Mouse (Mus musculus) spleen, adult 2 months (tissue): Measurements from ENCODE around the gene Phldb2. TPM values are rescaled to one million over a fixed set of nuclear protein-coding genes. Genes with fewer than 3 reads are reported as not detected.

Experiments
- DNase-seq, 2 experiments: peaks; one replicate each; pipeline versions ENCODE4 v3.0.0 to v3.0.0-alpha.2; 2012 to 2021; ENCODE audit warnings: low spot score in 2 of 2, low read depth in 1 of 2
- H3K27ac ChIP-seq: fragments of 200-500 bp; 2 replicates; pipeline ENCODE4 v1.5.1; 2012; ENCODE audit warnings: low read length, inconsistent platforms; ENCODE audit not compliant: insufficient read depth
- H3K27me3 ChIP-seq: fragments of 200-500 bp; 2 replicates; pipeline ENCODE4 v1.6.1; 2012; ENCODE audit warnings: mild to moderate bottlenecking, moderate library complexity, low read length, inconsistent platforms; ENCODE audit not compliant: control insufficient read depth, insufficient read depth
- H3K36me3 ChIP-seq: fragments of 200-500 bp; 2 replicates; pipeline ENCODE4 v1.6.1; 2012; ENCODE audit warnings: mild to moderate bottlenecking, low read length, inconsistent platforms; ENCODE audit not compliant: control insufficient read depth, insufficient read depth
- H3K4me1 ChIP-seq: fragments of 200-500 bp; 2 replicates; pipeline ENCODE4 v1.6.1; 2011; ENCODE audit warnings: inconsistent platforms; ENCODE audit not compliant: control insufficient read depth, insufficient read depth, insufficient read length
- H3K4me3 ChIP-seq: fragments of 200-500 bp; 2 replicates; pipeline ENCODE4 v1.5.1; 2011; ENCODE audit warnings: mild to moderate bottlenecking, inconsistent platforms; ENCODE audit not compliant: insufficient read depth, insufficient read length; ENCODE audit errors: extremely low read depth
- CTCF ChIP-seq: fragments of 200-500 bp; IDR thresholded peaks from 2 replicates; pipeline ENCODE4 v1.5.1; 2011; ENCODE audit warnings: mild to moderate bottlenecking, inconsistent platforms; ENCODE audit not compliant: insufficient read depth, insufficient read length, insufficient replicate concordance; ENCODE audit errors: extremely low read depth
- POLR2A ChIP-seq: fragments of 200-500 bp; IDR thresholded peaks from 2 replicates; pipeline ENCODE4 v1.6.1; 2011; ENCODE audit warnings: low read depth, low read length, inconsistent platforms
- WGBS: fragments of 180-500 bp; shearing (Covaris S2); methylation state at CpG from one replicate; pipeline ENCODE4 v1.1.7; 2018; 5-methylcytosine and 5-hydroxymethylcytosine counted together
- polyA plus RNA-seq: library from polyadenylated mRNA; depleted of rRNA; stranded (reverse); fragments of >200 nt; gene quantifications from 2 replicates; pipeline ENCODE4 v1.2.3, GENCODE M21; 2012

The Phldb2 gene
- polyA plus RNA-seq, 1 experiment, result 5.0 TPM

GRCm38 (mm10) chr16:45723172-45723901 lies 230.1 kb downstream of the Phldb2 start:
- no peaks in the 10 kb centered on the region for H3K36me3 ChIP-seq
- H3K27ac ChIP-seq, result no peak overlapping the region
- TF ChIP-seq POLR2A (no peak), CTCF (no peak)
- no peak overlapping the region for H3K4me3 ChIP-seq
- H3K27me3 ChIP-seq, result peaks cover 9% of the 10 kb centered on the region
- DNase-seq, result no peak
- H3K4me1 ChIP-seq, result no peaks in the 10 kb centered on the region
- 72% methylated on average over 6 of the region's 6 CpGs for WGBS

- 79% methylated on average over 3 of the region's 3 CpGs for WGBS
- H3K27me3 ChIP-seq, result peaks cover 9% of the 10 kb centered on the region
Measured at GRCm38 (mm10) chr16:45722460-45722951, 230.9 kb downstream of the Phldb2 start.

GRCm38 (mm10) chr16:45720022-45720630 lies 233.3 kb downstream of the Phldb2 start:
- Histone ChIP-seq H3K27me3 (peaks cover 9% of the 10 kb centered on the region), H3K4me3 (no peak overlapping the region), H3K27ac (no peak overlapping the region), H3K36me3 (no peaks in the 10 kb centered on the region), H3K4me1 (no peaks in the 10 kb centered on the region)
- no peak for DNase-seq
- WGBS, result 88% methylated on average over 10 of the region's 10 CpGs
- TF ChIP-seq CTCF (no peak), POLR2A (no peak)

More at GRCm38 (mm10) chr16:45722460-45722951, 230.9 kb downstream of the Phldb2 start:
- Histone ChIP-seq H3K4me1 (no peaks in the 10 kb centered on the region), H3K4me3 (no peak overlapping the region), H3K27ac (no peak overlapping the region), H3K36me3 (no peaks in the 10 kb centered on the region)
- DNase-seq, result no peak
- no peak for TF ChIP-seq POLR2A
- TF ChIP-seq CTCF, result no peak

GRCm38 (mm10) chr16:45718296-45718695 lies 235.1 kb downstream of the Phldb2 start:
- TF ChIP-seq POLR2A, result no peak
- TF ChIP-seq CTCF, result no peak
- no peaks in the 10 kb centered on the region for H3K36me3 ChIP-seq

GRCm38 (mm10) chr16:45714489-45715150 lies 238.8 kb downstream of the Phldb2 start:
- no peak overlapping the region for H3K27ac ChIP-seq
- no peak for TF ChIP-seq CTCF
- no peak for TF ChIP-seq POLR2A
- H3K4me1 ChIP-seq, result no peaks in the 10 kb centered on the region
- H3K4me3 ChIP-seq, result no peak overlapping the region
- 74% methylated on average over 5 of the region's 5 CpGs for WGBS
- H3K27me3 ChIP-seq, result no peaks in the 10 kb centered on the region
- no peak for DNase-seq
- no peaks in the 10 kb centered on the region for H3K36me3 ChIP-seq

More at GRCm38 (mm10) chr16:45718296-45718695, 235.1 kb downstream of the Phldb2 start:
- DNase-seq, result no peak
- no peaks in the 10 kb centered on the region for H3K4me1 ChIP-seq
- 99% methylated on average over 4 of the region's 4 CpGs for WGBS
- no peak overlapping the region for H3K27ac ChIP-seq
- H3K4me3 ChIP-seq, result no peak overlapping the region
- no peaks in the 10 kb centered on the region for H3K27me3 ChIP-seq

GRCm38 (mm10) chr16:45713878-45714277 lies 239.5 kb downstream of the Phldb2 start:
- no peak for DNase-seq
- H3K4me1 ChIP-seq, result no peaks in the 10 kb centered on the region
- TF ChIP-seq CTCF (no peak), POLR2A (no peak)
- H3K27ac ChIP-seq, result no peak overlapping the region
- WGBS, result 28% methylated on average over 1 of the region's 1 CpGs
- H3K4me3 ChIP-seq, result no peak overlapping the region
- no peaks in the 10 kb centered on the region for H3K27me3 ChIP-seq
- H3K36me3 ChIP-seq, result no peaks in the 10 kb centered on the region

GRCm38 (mm10) chr16:45713261-45713660 lies 240.1 kb downstream of the Phldb2 start:
- TF ChIP-seq CTCF (no peak), POLR2A (no peak)
- H3K4me1 ChIP-seq, result no peaks in the 10 kb centered on the region
- H3K4me3 ChIP-seq, result no peak overlapping the region
- DNase-seq, result no peak
- no peaks in the 10 kb centered on the region for H3K27me3 ChIP-seq
- 85% methylated on average over 5 of the region's 5 CpGs for WGBS
- H3K36me3 ChIP-seq, result no peaks in the 10 kb centered on the region
- H3K27ac ChIP-seq, result no peak overlapping the region
